Mouse (Mus musculus): ENCODE data around the gene Clcn6. TPM values are rescaled to one million over a fixed set of nuclear protein-coding genes. Genes with fewer than 3 reads are reported as not detected.

The Clcn6 gene
- total RNA-seq, 2 experiments from 2014 or later, result 4.7 to 5.0 TPM

- DNase-seq, result no peak
- no peak for TF ChIP-seq CTCF (IDR thresholded peaks at IDR 0.05)
- peak overlapping the region; percentile 9; the same call in 1 of the 2 replicates for H3K4me3 ChIP-seq
- intact Hi-C loops (cut with DNase I), result loop anchor here (5.0 kb wide), 1 partner anchor 43 kb away; the partner anchor contains the start of gene Agtrap
- H3K27ac ChIP-seq, result peak overlapping the region; percentile 48; the same call in 1 of the 2 replicates
Measured at GRCm38 (mm10) chr4:148044113-148044512, 5.5 kb upstream of the Clcn6 start.

GRCm38 (mm10) chr4:148043327-148043726, 4.7 kb upstream of the Clcn6 start:
- peak overlapping the region; percentile 98 for H3K27ac ChIP-seq
- intact Hi-C loops (cut with DNase I), result loop anchor here (5.0 kb wide), 1 partner anchor 44 kb away; the partner anchor contains the start of gene Agtrap
- DNase-seq, result peak; percentile 48
- H3K4me3 ChIP-seq, result peak overlapping the region; percentile 94

GRCm38 (mm10) chr4:148041611-148042191, 3.1 kb upstream of the Clcn6 start:
- DNase-seq, result peak; percentile 58
- peak overlapping the region; percentile 98 for H3K27ac ChIP-seq
- TF ChIP-seq CTCF (IDR thresholded peaks at IDR 0.05), result no peak
- intact Hi-C loops (cut with DNase I), result loop anchor here (5.0 kb wide), 1 partner anchor 46 kb away; the partner anchor contains the start of gene Agtrap
- H3K4me3 ChIP-seq, result peak overlapping the region; percentile 94

GRCm38 (mm10) chr4:148040933-148041610, 2.5 kb upstream of the Clcn6 start:
- no peak for TF ChIP-seq CTCF (IDR thresholded peaks at IDR 0.05)
- peak overlapping the region; percentile 98 for H3K27ac ChIP-seq
- intact Hi-C loops (cut with DNase I), result loop anchor here (5.0 kb wide), 1 partner anchor 46 kb away; the partner anchor contains the start of gene Agtrap
- peak; percentile 85 for DNase-seq
- H3K4me3 ChIP-seq, result peak overlapping the region; percentile 94

GRCm38 (mm10) chr4:148040029-148040830, 1.6 kb upstream of the Clcn6 start:
- TF ChIP-seq CTCF (IDR thresholded peaks at IDR 0.05), result no peak
- peak overlapping the region; percentile 94 for H3K4me3 ChIP-seq
- intact Hi-C loops (cut with DNase I), result loop anchor here (5.0 kb wide), 1 partner anchor 47 kb away; the partner anchor contains the start of gene Agtrap
- DNase-seq, result peak; percentile 62
- peak overlapping the region; percentile 98 for H3K27ac ChIP-seq

GRCm38 (mm10) chr4:148039254-148040028, 820 bp upstream of the Clcn6 start:
- peak; percentile 8; the same call in 1 of the 2 replicates for TF ChIP-seq CTCF (IDR thresholded peaks at IDR 0.05)
- intact Hi-C loops (cut with DNase I), result loop anchor here (1.0 to 5.0 kb wide), 2 partner anchors 17 to 48 kb away; partner anchors contain the start of gene Agtrap
- DNase-seq, result no peak
- Histone ChIP-seq H3K4me3 (peak overlapping the region; percentile 94), H3K27ac (peak overlapping the region; percentile 98)

- Histone ChIP-seq H3K4me3 (peak overlapping the region; percentile 94), H3K27ac (peak overlapping the region; percentile 98)
- DNase-seq, result no peak
- peak; percentile 24; the same call in 1 of the 2 replicates for TF ChIP-seq CTCF (IDR thresholded peaks at IDR 0.05)
- intact Hi-C loops (cut with DNase I), result no loop called here
Measured at GRCm38 (mm10) chr4:148038079-148038599, 482 bp downstream of the Clcn6 start.

- Histone ChIP-seq H3K27ac (no peak overlapping the region), H3K4me3 (no peak overlapping the region)
- TF ChIP-seq CTCF (IDR thresholded peaks at IDR 0.05), result no peak
- intact Hi-C loops (cut with DNase I), result no loop called here
- DNase-seq, result no peak
Measured at GRCm38 (mm10) chr4:148035440-148035839, 3.2 kb downstream of the Clcn6 start.

GRCm38 (mm10) chr4:148033858-148034410, 4.7 kb downstream of the Clcn6 start:
- no peak for DNase-seq
- H3K4me3 ChIP-seq, result no peak overlapping the region
- intact Hi-C loops (cut with DNase I), result no loop called here
- H3K27ac ChIP-seq, result no peak overlapping the region
- TF ChIP-seq CTCF (IDR thresholded peaks at IDR 0.05), result no peak

- TF ChIP-seq CTCF (IDR thresholded peaks at IDR 0.05), result no peak
- intact Hi-C loops (cut with DNase I), result no loop called here
- Histone ChIP-seq H3K27ac (no peak overlapping the region), H3K4me3 (no peak overlapping the region)
- DNase-seq, result no peak
Measured at GRCm38 (mm10) chr4:148030506-148030905, 8.1 kb downstream of the Clcn6 start.

GRCm38 (mm10) chr4:148029297-148029696, 9.3 kb downstream of the Clcn6 start:
- H3K4me3 ChIP-seq, result no peak overlapping the region
- TF ChIP-seq CTCF (IDR thresholded peaks at IDR 0.05), result no peak
- no peak overlapping the region for H3K27ac ChIP-seq
- no peak for DNase-seq
- intact Hi-C loops (cut with DNase I), result no loop called here

Measured in gastrocnemius, adult 2 months (tissue).